Mouse (Mus musculus) adrenal gland (tissue): ENCODE measurements around the gene Gm11938.

Experiments used
- intact Hi-C: fragments of 180-260 bp; cut with DNase I; formaldehyde crosslinking; loops from one replicate; pipeline ENCODE4 v1.15.1; 2025

Gene Gm11938

GRCm38 (mm10) chr11:99574106-99574505, 29.0 kb downstream of the Gm11938 start:
- intact Hi-C loops: loop anchor here (5.0 to 10.0 kb wide), 2 partner anchors 107 to 431 kb away; no protein-coding TSS in a partner anchor

GRCm38 (mm10) chr11:99573164-99573563, 29.9 kb downstream of the Gm11938 start:
- intact Hi-C loops: loop anchor here (5.0 to 10.0 kb wide), 2 partner anchors 106 to 432 kb away; no protein-coding TSS in a partner anchor

GRCm38 (mm10) chr11:99566530-99566929, 36.6 kb downstream of the Gm11938 start, which contains the start of gene Krtap3-1:
Krtap3-1 (minus strand) TSS chr11:99566630.
- intact Hi-C loops: no loop called here

DNA sequence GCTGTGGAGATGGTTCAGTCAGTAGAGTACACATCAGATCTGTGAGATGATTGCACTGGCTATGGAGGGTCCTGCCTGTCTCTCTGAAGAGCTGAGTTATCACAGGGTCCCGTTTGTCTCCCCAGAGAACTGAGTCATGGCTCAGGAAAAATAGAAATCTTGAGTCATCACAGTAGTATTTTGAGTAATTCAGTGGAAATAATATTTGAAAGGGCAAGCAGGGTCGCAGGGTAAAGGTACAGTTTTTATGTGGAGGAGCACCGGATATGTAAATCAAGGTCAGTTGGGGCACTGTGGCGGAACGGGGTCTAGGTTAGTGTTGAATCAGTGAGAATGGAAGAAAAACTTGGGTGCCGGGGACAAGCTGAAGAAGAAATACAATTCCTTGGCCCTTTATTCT, 40.5 kb downstream of the Gm11938 start:
- intact Hi-C loops: no loop called here

DNA sequence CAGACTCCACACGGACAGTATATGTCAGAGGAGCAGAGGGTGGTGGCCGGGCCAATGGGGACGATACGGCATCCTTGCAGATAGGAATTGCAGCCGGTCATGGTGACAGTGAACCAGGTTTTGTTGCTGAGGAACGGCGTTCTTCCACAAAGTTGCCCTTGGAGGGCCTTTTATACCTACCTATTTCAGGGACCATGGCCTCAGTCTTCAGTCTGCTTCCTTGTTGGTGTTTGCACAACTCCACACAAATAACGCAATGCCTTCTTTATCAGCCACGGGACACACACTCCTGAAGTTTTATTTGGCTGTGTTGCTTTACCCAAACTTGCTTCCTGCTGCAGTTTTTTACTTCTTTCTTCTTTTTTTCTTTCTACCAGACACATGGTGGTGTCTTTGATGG, 43.7 kb downstream of the Gm11938 start, which contains the start of gene Gm11939:
Gene Gm11939 (minus strand): TSS at position 101 of the 400 bp plus-strand sequence.
- intact Hi-C loops: no loop called here

DNA sequence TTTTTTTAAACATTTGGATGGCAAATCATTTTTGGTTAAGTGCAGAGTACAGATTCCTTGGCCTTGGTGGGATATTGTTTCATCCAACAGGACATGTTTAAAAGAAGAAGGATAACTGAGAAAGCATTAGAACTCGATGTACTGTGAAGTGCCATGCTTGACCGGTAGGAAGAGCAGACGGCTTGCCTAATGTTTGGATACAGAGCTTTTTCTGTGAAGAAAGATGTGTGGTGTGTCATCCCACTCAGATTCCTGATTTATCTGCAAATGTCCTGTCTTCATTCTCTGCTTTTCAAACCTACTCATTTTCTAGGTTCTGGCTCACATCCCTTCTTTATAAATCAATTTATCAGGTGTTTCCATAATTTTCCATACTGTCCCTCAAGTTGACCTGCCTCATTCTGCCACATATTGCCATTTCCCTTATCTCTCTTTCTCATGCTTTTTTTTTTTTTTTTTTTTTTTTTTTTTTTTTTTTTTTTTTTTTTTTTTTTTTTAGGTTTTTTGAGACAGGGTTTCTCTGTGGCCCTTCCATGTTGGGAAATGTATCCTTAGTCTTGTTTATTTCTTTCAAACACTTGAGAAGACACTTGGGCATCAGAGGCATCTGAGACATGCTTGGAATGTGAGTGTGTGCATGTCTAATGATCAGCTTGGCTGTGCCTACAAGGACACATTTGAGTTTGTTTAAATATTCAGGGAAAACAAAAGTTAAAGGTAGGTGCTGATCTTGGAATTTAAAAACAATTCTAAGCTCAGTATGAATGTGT, 44.9 kb downstream of the Gm11938 start:
- intact Hi-C loops: no loop called here

GRCm38 (mm10) chr11:99556753-99557152, 46.4 kb downstream of the Gm11938 start, which contains the start of gene Krtap3-2:
Krtap3-2 (minus strand) TSS chr11:99556853.
- intact Hi-C loops: no loop called here

- intact Hi-C loops: no loop called here
Measured at GRCm38 (mm10) chr11:99556195-99556594, 46.9 kb downstream of the Gm11938 start.
